Mouse (Mus musculus) adrenal gland, adult 8-10 months (tissue): ENCODE measurements around the gene Bbs7. TPM values are rescaled to one million over a fixed set of nuclear protein-coding genes. Genes with fewer than 3 reads are reported as not detected.

Source experiments
- DNase-seq: peaks from one replicate; pipeline ENCODE4 v3.0.0; 2022
- total RNA-seq, 4 experiments: library from RNA; stranded (reverse); gene quantifications; 2 replicates each; pipeline ENCODE4 v1.2.4; 2022

The Bbs7 gene
- total RNA-seq, 4 experiments from 2014 or later: 8.1 to 14.5 (median 13.9) TPM

- peak; percentile 28 for DNase-seq
Observed at GRCm38 (mm10) chr3:36551343-36551742, 61.9 kb downstream of the Bbs7 start.

DNA sequence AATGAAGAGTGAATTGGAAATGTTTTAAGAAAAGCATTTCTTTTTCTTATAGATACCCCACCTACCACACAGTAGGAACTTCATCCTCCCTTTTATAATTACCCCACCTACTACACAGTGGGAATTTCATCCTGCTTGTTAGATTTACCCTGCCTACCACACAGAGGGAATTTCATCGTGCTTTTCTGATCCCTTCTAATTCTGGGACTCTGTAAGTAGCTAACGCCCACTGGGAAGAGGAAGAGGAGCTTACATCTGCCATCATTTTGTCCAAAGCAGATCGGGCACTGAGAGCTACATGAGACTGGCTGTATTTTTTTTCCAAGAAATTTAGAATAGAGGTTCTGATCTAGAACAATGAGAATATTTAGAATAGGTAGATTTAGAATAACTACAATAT lies 68.3 kb downstream of the Bbs7 start:
- no peak for DNase-seq

GRCm38 (mm10) chr3:36541399-36541798 lies 71.9 kb downstream of the Bbs7 start:
- no peak for DNase-seq

GRCm38 (mm10) chr3:36540756-36541155 lies 72.5 kb downstream of the Bbs7 start:
- no peak for DNase-seq

DNA sequence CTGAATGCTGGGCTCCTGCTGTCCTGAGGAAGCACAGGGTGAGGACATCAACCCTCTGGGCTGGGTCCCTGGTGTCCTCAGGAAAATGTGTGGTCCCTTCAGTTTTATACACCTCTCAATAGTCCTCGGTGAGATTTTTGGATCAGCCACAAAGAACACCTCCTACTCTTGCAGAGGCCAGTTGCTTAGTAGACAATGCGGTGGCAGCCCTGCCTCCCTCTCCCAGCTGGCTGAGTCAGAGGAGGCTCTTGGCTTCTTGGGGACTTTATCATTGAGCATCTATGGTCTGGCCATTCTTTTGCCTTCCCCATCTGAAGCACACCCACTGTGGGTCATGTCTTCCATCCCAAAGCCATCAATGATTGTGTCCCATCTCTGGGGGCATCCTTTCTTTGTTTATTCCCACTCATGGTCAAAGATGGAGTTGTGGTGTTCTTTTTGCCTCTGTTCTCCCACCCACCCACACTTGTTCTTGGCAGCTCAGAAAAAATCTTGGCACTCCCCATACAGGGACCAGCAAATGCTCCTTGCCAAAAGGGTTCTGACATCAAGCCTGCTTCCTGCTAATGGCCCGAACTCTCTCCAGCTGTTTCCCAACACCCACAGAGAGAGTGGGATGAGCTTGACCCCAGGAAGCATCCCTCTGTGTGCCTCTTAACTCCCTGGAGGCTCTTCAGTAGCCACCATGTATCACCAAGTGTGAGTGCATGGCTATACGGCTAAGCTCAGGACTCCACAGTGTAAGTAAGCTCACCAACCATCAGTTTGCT lies 75.4 kb downstream of the Bbs7 start:
- no peak for DNase-seq

GRCm38 (mm10) chr3:36536041-36536440 lies 77.2 kb downstream of the Bbs7 start:
- no peak for DNase-seq

- no peak for DNase-seq
Observed at GRCm38 (mm10) chr3:36533201-36533672, 80.0 kb downstream of the Bbs7 start.

DNA sequence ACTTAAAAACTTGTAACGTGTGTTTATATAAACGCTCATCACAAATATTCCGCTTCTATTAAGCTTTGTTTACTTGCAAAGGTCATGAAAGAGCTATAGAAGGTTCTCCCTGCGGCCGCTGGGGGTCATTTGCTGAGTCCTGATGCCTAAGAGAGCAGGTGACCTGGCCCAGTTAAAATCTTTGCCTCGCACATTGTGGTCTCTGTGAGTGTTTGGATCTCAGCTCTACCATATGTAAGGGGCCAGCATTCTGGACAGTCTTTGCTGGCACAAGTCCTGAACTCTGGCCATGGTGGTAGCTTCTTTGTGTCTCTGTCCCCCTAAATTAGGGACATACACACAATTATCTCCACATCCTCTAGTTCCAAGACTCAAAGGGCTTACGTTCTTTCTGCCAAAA lies 80.5 kb downstream of the Bbs7 start:
- DNase-seq: no peak

GRCm38 (mm10) chr3:36531979-36532542 lies 81.2 kb downstream of the Bbs7 start:
- DNase-seq: no peak

DNA sequence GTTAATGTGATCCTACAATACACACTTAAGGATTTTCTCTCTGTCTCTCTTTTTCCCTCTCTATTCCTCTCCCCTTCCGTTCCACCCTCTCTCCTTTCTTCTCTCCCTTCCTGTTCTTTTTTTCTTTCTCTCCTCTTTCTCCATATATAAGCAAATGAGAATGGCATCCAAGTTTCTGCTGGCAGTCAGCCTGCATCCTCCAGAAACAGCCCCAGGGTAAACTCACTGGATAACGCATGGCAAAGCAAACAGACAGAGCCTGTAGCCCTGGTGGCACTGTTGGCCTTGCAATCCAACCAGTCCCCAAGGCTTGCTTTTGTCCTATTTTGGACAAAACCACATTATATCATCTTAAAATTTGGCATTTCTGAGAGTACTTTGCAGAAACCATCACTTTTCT lies 82.0 kb downstream of the Bbs7 start:
- no peak for DNase-seq

DNA sequence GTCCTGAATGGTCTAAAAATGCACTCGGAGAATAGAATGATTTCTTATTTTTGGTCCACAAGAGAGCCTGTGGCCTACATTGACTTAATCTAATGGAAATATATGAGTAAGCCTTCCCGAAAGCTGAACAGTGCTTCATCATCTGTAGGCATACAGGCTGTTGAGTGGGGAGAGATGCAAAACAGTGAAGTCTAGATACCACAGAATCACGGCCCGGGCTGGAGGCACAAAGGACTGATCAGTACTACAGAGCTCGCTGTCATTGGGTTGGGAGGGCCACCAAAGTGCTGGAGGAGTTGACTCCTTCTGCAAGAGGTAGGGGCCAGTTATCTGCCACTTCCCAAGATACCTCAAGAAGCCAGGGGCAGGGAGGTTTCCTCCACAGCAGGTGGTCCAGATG lies 82.5 kb downstream of the Bbs7 start:
- DNase-seq: no peak

GRCm38 (mm10) chr3:36530345-36530744 lies 82.9 kb downstream of the Bbs7 start:
- no peak for DNase-seq

DNA sequence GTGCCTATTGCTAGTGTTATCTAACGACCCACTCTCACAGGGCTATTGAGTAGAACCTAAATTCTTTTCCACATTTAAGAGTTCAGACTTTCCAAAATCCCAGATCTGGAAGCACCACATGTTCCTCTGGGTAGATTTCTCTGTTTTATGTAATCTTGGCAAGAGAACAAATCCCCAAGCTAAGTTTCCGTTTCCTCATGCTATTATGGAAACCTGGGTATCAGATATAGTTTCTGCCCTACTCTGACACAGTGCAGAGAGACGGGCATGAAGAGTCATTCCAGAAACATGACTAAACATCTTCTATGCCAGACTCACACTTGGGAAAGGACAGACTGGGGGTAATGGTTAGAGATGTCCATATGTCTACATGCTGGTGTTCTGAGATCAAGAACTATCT lies 88.8 kb downstream of the Bbs7 start:
- no peak for DNase-seq

Other genes with a start within 250 kb of the Bbs7 start
- 100 to 1,000 TPM; 433 to 500 (median 466) TPM for gene Anxa5, start 137.6 kb downstream of the Bbs7 start, total RNA-seq
- 1 to 10 TPM in 2 of 4 experiments, under 1 TPM in 2; 0.52 to 1.8 (median 0.86) TPM for gene 1810062G17Rik, start 137.5 kb downstream of the Bbs7 start, total RNA-seq
- not detected for gene Gm11549, start 91.7 kb downstream of the Bbs7 start, total RNA-seq
- 10 to 100 TPM; 33.0 to 36.6 (median 35.7) TPM for gene Exosc9, start 60.9 kb downstream of the Bbs7 start, total RNA-seq
- gene Ccna2, start 41.3 kb downstream of the Bbs7 start, total RNA-seq: 1 to 10 TPM; 1.4 to 3.7 (median 2.1) TPM
- 1 to 10 TPM; 3.2 to 5.3 (median 3.6) TPM for gene Trpc3, start 76.7 kb upstream of the Bbs7 start, total RNA-seq
- gene 4932438A13Rik, start 249.6 kb upstream of the Bbs7 start, total RNA-seq: 10 to 100 TPM; 41.7 to 79.0 (median 59.9) TPM